ENCODE assay signal across 9 mouse cellular contexts in genomic region chr11:69510796-69511496, GRCm38 (mm10). TPM values are rescaled to one million over a fixed set of nuclear protein-coding genes. Genes with fewer than 3 reads are reported as not detected.
DNase-seq lines count a peak whose midpoint lies in the region; ATAC-seq lines count a peak whose summit lies in the region.
"Had no signal": no experiment of that assay in that cellular context is flagged by ENCODE, and none has a peak within 500 bp of the region (broad histone marks: within the 10 kb centered on the region; RNA-seq: fewer than 3 reads in every experiment).

No protein-coding gene starts in this region.

- H3K9me3 ChIP-seq in limb, embryonic 15.5 days = no peaks in the 10 kb centered on the region

- H3K27ac ChIP-seq in limb, embryonic 15.5 days = peak overlapping the region; percentile 43; the same call in 1 of the 2 replicates

- DNase-seq in adrenal gland, adult 2 months = peak; percentile 45
- no peak for DNase-seq in adrenal gland, postnatal 10 days
- DNase-seq in ovary, postnatal 36 days (ENCODE audit: low spot score) = peak; percentile 32
- no peak for DNase-seq in ovary, postnatal 10 days (ENCODE audit: low spot score)
- no peak for DNase-seq in cerebellum, postnatal 25 days
- no peak for DNase-seq in kidney, adult 18-20 months
- no peak for DNase-seq in right cerebral cortex, postnatal 36 days (ENCODE audit: low spot score in 2 of 2)
- DNase-seq: cerebellum, adult 11-12 months had no signal

- H3K4me3 ChIP-seq in limb, embryonic 15.5 days = no peak overlapping the region

- 18% methylated on average over 7 of the region's 7 CpGs for WGBS in limb, embryonic 15.5 days

- H3K9ac ChIP-seq in limb, embryonic 15.5 days = no peak overlapping the region

- no peaks in the 10 kb centered on the region for H3K27me3 ChIP-seq in limb, embryonic 15.5 days

- H3K4me2 ChIP-seq in limb, embryonic 15.5 days = no peak overlapping the region

- H3K36me3 ChIP-seq in limb, embryonic 15.5 days = no peaks in the 10 kb centered on the region

- ATAC-seq in limb, embryonic 15.5 days (ENCODE audit: insufficient number of reproducible peaks, low FRiP score, low TSS enrichment, low read depth) = no peak

- peaks cover 17% of the 10 kb centered on the region for H3K4me1 ChIP-seq in limb, embryonic 15.5 days

RNA-seq across cellular contexts. Expression of gene Dnah2, which starts 38.0 kb away (rescaled TPM):
- under 1 TPM; 0.32 to 0.66 TPM for total RNA-seq in adrenal gland, adult 2 months (2021)
- polyA plus RNA-seq in adrenal gland, adult 2 months (2012; rRNA removed) = 0.19 and 0.28 TPM in 2 replicates
- under 1 TPM; 0.30 TPM for total RNA-seq in adrenal gland, postnatal 10 days (2021)
- 2.0 and 3.0 TPM in 2 replicates for polyA plus RNA-seq in limb, embryonic 15.5 days (2015; fragmentation: Nextera tagmentation; extraction: Ambion mirVana)

RNA-seq across cellular contexts. Expression of gene Efnb3, which starts 49.1 kb away (rescaled TPM):
- under 1 TPM; 0.52 to 0.69 TPM for total RNA-seq in adrenal gland, adult 2 months (2021)
- 0.77 and 1.3 TPM in 2 replicates for polyA plus RNA-seq in adrenal gland, adult 2 months (2012; rRNA removed)
- 1 to 10 TPM; 2.2 to 3.8 TPM for total RNA-seq in adrenal gland, postnatal 10 days (2021)
- 27.9 and 33.2 TPM in 2 replicates for polyA plus RNA-seq in limb, embryonic 15.5 days (2015; fragmentation: Nextera tagmentation; extraction: Ambion mirVana)

Comparison
In these comparisons a context has a peak if more than half of its experiments do, and no peak if none do; other contexts are left out.
1. DNase-seq: peak in adrenal gland, adult 2 months (single experiment) and ovary, postnatal 36 days (single experiment); none in adrenal gland, postnatal 10 days (single experiment), ovary, postnatal 10 days (single experiment), cerebellum, postnatal 25 days (0 of 2), kidney, adult 18-20 months (single experiment) and right cerebral cortex, postnatal 36 days (0 of 2).